Mouse (Mus musculus) forebrain, embryonic 14.5 days (tissue): Measurements from ENCODE around the gene Dnah8. TPM values are rescaled to one million over a fixed set of nuclear protein-coding genes. Genes with fewer than 3 reads are reported as not detected.
A peak's percentile ranks its signal among the peaks of the same experiment; 100 is the strongest.

Experiments used
- ATAC-seq: fragments of 200-750 bp; cut with Nextera tagmentation; 2 replicates; pipeline ENCODE4 v1.8.0; 2017; ENCODE audit warnings: mild to moderate bottlenecking, moderate library complexity
- DNase-seq: peaks from one replicate; pipeline ENCODE4 v3.0.0-alpha.2; 2015; ENCODE audit warnings: low spot score
- H3K27ac ChIP-seq: fragments of 300-500 bp; sonication (generic); 2 replicates; pipeline ENCODE4 v1.5.1; 2014; ENCODE audit warnings: low read depth, mild to moderate bottlenecking, control low read depth, low read length, moderate library complexity
- H3K27me3 ChIP-seq: fragments of 300-500 bp; sonication (generic); replicated peaks from 2 replicates; pipeline ENCODE4 v1.6.1; 2014; ENCODE audit warnings: low read length, control low read depth, mixed read lengths; ENCODE audit not compliant: control insufficient read depth, insufficient read depth
- H3K36me3 ChIP-seq: fragments of 300-500 bp; sonication (generic); 2 replicates; pipeline ENCODE4 v1.6.1; 2014; ENCODE audit warnings: low read length, control low read depth; ENCODE audit not compliant: control insufficient read depth, insufficient read depth
- H3K4me1 ChIP-seq: fragments of 300-500 bp; sonication (generic); 2 replicates; pipeline ENCODE4 v1.6.1; 2014; ENCODE audit warnings: antibody characterized with exemption, low read length, control low read depth; ENCODE audit not compliant: control insufficient read depth, insufficient read depth
- H3K4me2 ChIP-seq: fragments of 300-500 bp; sonication (generic); 2 replicates; pipeline ENCODE4 v1.6.1; 2014; ENCODE audit warnings: mild to moderate bottlenecking, control low read depth, low read length
- H3K4me3 ChIP-seq: fragments of 300-500 bp; sonication (generic); 2 replicates; pipeline ENCODE4 v1.5.1; 2014; ENCODE audit warnings: low read depth, low read length, control low read depth
- H3K9ac ChIP-seq: fragments of 300-500 bp; sonication (generic); 2 replicates; pipeline ENCODE4 v1.6.1; 2014; ENCODE audit warnings: mild to moderate bottlenecking, low read length, control low read depth, moderate library complexity
- H3K9me3 ChIP-seq: fragments of 300-500 bp; sonication (generic); replicated peaks from 2 replicates; pipeline ENCODE4 v1.6.1; 2016; ENCODE audit warnings: low read length, control low read depth, mixed read lengths; ENCODE audit not compliant: control insufficient read depth
- WGBS: fragments of 180-500 bp; shearing (Covaris S2); extraction: QIAGEN DNeasy Blood & Tissue Kit; methylation state at CpG from one replicate; pipeline ENCODE4 v1.1.7; 2014; 5-methylcytosine and 5-hydroxymethylcytosine counted together
- polyA plus RNA-seq: library from polyadenylated mRNA; unstranded; fragments of >200 nt; fragmentation: Nextera tagmentation; extraction: Ambion mirVana; gene quantifications from 2 replicates; pipeline ENCODE4 v1.2.1, GENCODE M21; 2014

The Dnah8 gene
- polyA plus RNA-seq, 1 experiment from 2014 or later = 1.9 TPM

DNA sequence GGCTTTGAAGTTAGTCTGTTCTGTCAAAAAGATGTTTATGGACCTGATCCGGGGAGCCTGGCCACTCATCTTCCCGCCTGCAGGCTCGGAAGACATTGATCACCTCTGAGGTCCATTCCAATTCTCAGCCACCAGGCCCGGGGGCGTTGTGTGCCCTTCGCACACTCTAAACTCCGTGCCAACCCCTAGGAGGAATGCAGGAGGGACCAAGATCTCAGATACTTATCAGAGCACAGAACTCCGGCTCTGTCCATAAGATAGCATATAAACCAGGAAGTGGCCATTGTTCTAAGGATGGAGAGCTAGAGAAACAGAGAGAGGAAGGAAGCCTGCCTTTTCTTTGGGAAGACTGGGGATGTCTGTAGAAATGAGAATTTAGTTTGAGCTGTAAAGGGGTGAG is 259.4 kb downstream of the Dnah8 start:
- H3K4me2 ChIP-seq = no peak overlapping the region
- no peak overlapping the region for H3K4me3 ChIP-seq
- no peak overlapping the region for H3K9ac ChIP-seq
- no peaks in the 10 kb centered on the region for H3K9me3 ChIP-seq
- WGBS = 91% methylated on average over 8 of the region's 8 CpGs
- DNase-seq (no peak), ATAC-seq (no peak)
- no peaks in the 10 kb centered on the region for H3K27me3 ChIP-seq
- H3K4me1 ChIP-seq = no peaks in the 10 kb centered on the region
- H3K36me3 ChIP-seq = no peaks in the 10 kb centered on the region
- no peak overlapping the region for H3K27ac ChIP-seq

DNA sequence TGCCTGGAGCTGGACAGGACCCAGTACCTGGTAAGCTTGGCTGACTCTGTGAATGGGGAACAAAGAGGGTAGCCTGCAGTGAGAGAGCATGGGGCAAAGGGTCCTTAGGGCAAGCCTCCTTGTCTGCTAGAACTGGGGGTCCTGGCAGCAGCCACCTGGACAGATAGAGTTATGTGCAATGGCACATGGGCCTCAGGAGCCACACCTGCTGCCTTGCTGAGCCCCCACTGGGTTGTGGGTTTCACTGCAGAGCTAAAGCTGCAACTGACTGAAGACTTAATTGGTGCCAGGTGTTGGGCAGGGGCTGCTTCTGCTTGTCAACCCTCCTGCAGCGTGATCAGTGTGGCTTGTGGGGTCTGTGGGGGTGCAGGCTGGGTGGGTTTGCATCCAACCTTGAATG is 267.9 kb downstream of the Dnah8 start:
- Histone ChIP-seq H3K4me1 (no peaks in the 10 kb centered on the region), H3K4me3 (no peak overlapping the region), H3K27ac (no peak overlapping the region; the same call in 1 of the 2 replicates), H3K27me3 (no peaks in the 10 kb centered on the region), H3K4me2 (no peak overlapping the region), H3K9me3 (no peaks in the 10 kb centered on the region), H3K9ac (no peak overlapping the region), H3K36me3 (no peaks in the 10 kb centered on the region)
- no peak for ATAC-seq
- DNase-seq = no peak
- WGBS = 39% methylated on average over 1 of the region's 1 CpGs

DNA sequence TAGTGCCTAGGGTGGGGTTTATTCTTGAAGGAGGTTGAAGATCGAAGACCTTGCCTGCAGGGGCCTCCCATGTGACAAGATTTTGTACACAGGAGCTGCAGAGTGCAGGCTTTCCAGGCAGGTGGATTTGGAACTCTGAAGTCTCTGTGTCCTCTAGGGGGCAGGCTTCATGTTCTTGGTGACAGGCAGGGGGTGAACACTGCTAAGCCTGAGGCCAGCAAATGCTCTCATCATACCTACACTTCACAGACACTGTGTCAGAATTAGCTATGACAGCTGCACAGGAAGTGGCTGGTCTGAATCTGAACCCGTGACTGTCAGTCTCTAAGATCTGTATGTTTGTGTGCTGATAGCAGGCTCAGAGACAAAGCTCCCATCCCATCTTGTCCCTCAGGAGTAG is 268.6 kb downstream of the Dnah8 start:
- Histone ChIP-seq H3K4me3 (no peak overlapping the region), H3K27ac (no peak overlapping the region), H3K36me3 (no peaks in the 10 kb centered on the region), H3K27me3 (no peaks in the 10 kb centered on the region), H3K9me3 (no peaks in the 10 kb centered on the region), H3K4me2 (no peak overlapping the region), H3K9ac (no peak overlapping the region), H3K4me1 (no peaks in the 10 kb centered on the region)
- DNase-seq = peak; percentile 39
- WGBS = 42% methylated on average over 2 of the region's 2 CpGs
- ATAC-seq = no peak

DNA sequence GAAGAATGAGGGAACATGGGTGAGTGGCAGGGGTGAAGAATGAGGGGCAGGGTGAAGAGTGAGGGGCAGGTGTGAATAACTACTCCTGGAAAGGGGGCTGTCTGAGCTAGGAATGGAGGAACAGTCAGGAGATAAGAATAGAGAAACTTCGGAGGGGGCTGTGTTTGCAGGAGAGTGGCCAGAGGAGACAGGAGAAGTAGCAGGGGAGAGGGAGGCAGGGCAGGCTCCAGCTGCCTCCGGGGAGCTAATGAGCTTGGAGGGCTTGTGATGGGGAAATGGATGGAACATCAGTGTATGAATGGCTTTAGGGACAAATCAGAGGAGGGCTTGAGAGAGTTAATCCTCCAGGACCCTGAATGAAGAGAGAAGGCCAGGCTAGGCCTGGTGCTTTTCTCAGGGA is 272.9 kb downstream of the Dnah8 start:
- no peak overlapping the region for H3K9ac ChIP-seq
- WGBS = 17% methylated on average over 2 of the region's 2 CpGs
- DNase-seq (no peak), ATAC-seq (no peak)
- H3K9me3 ChIP-seq = no peaks in the 10 kb centered on the region
- H3K27me3 ChIP-seq = peaks cover 12% of the 10 kb centered on the region
- no peak overlapping the region for H3K4me2 ChIP-seq
- no peak overlapping the region for H3K27ac ChIP-seq
- H3K4me3 ChIP-seq = no peak overlapping the region
- peaks cover 5% of the 10 kb centered on the region; the same call in 1 of the 2 replicates for H3K4me1 ChIP-seq
- H3K36me3 ChIP-seq = no peaks in the 10 kb centered on the region

DNA sequence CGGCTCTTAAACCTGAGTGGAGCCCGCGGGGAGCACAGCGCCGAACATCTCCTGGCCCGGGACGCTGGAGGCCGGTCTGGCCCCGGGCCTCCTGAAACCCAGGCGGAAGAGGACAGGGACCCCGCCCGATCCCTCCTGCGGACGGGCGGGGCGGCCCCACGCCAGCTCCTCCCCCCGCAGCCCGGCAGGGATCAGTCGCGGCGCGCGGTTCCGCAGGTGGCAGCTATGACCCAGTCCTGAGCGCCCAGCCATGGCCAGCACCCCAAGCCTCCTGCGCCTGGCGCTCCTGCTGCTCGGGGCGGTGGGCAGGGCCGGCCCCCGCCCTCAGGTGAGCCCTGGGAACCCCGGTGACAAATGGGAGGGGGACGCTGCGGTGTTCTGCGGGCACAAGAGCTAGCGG is 277.5 kb downstream of the Dnah8 start, which contains the start of gene Glp1r:
Gene Glp1r (plus strand): TSS at position 191 of the 400 bp plus-strand sequence.
- no peak for DNase-seq
- peak within 1 kb of the TSS; percentile 59 for H3K9ac ChIP-seq
- H3K27me3 ChIP-seq = peaks cover 12% of the 10 kb centered on the region
- H3K9me3 ChIP-seq = no peaks in the 10 kb centered on the region
- no peak for ATAC-seq
- 2% methylated on average over 30 of the region's 37 CpGs for WGBS
- no peaks in the 10 kb centered on the region for H3K36me3 ChIP-seq
- peaks cover 5% of the 10 kb centered on the region; the same call in 1 of the 2 replicates for H3K4me1 ChIP-seq
- peak within 1 kb of the TSS; percentile 96 for H3K4me2 ChIP-seq
- peak within 1 kb of the TSS; percentile 38 for H3K4me3 ChIP-seq
- H3K27ac ChIP-seq = no peak within 1 kb of the TSS

DNA sequence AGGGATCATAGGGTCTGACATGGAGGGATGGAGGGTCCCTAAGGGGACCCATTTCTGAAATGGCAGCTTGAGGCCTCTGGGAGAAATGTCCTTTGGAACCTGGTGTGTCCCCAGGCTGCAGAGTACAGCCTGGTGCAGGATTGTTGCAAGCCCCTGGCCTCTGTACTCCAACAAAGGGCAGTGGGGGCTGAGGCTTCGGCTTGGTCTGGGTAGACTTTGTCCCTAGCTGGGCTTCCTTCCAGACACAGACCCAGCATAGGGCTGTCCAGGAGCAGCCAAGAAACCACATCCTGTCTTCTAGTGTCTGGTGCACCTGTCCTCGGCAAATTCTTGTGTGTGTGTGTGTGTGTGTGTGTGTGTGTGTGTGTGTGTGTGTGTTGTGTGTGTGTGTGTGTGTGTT is 279.9 kb downstream of the Dnah8 start:
- 66% methylated on average over 2 of the region's 2 CpGs for WGBS
- ATAC-seq (no peak), DNase-seq (no peak)

DNA sequence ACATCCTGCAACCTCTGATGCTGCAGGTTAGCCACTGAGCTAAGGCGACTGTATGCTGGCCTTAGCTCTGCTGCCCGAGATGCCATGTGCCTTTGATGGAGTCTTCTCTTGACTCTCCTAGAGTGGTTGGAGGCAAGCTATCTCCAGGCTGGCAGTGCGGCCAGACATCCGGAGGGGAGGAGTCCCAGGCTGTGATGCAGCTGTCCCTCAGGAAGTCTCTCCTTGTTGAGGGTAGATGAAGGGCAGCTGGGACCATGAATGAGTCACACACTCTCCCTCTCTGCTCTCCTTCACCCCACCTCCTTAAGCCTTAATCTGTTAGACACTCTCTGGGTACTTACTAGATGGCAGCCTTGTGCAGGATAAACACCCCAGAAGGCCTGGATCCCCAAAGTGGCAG is 283.4 kb downstream of the Dnah8 start:
- DNase-seq (no peak), ATAC-seq (no peak)
- Histone ChIP-seq H3K4me2 (no peak overlapping the region), H3K36me3 (no peaks in the 10 kb centered on the region), H3K4me3 (no peak overlapping the region), H3K9ac (no peak overlapping the region), H3K9me3 (no peaks in the 10 kb centered on the region), H3K27me3 (no peaks in the 10 kb centered on the region), H3K27ac (no peak overlapping the region), H3K4me1 (no peaks in the 10 kb centered on the region; the same call in 1 of the 2 replicates)
- 81% methylated on average over 4 of the region's 4 CpGs for WGBS

More for the DNA sequence above, 279.9 kb downstream of the Dnah8 start:
- Histone ChIP-seq H3K4me1 (peaks cover 5% of the 10 kb centered on the region; the same call in 1 of the 2 replicates), H3K9me3 (no peaks in the 10 kb centered on the region), H3K4me3 (no peak overlapping the region), H3K27me3 (peaks cover 12% of the 10 kb centered on the region), H3K9ac (no peak overlapping the region), H3K4me2 (no peak overlapping the region), H3K27ac (no peak overlapping the region), H3K36me3 (no peaks in the 10 kb centered on the region)

DNA sequence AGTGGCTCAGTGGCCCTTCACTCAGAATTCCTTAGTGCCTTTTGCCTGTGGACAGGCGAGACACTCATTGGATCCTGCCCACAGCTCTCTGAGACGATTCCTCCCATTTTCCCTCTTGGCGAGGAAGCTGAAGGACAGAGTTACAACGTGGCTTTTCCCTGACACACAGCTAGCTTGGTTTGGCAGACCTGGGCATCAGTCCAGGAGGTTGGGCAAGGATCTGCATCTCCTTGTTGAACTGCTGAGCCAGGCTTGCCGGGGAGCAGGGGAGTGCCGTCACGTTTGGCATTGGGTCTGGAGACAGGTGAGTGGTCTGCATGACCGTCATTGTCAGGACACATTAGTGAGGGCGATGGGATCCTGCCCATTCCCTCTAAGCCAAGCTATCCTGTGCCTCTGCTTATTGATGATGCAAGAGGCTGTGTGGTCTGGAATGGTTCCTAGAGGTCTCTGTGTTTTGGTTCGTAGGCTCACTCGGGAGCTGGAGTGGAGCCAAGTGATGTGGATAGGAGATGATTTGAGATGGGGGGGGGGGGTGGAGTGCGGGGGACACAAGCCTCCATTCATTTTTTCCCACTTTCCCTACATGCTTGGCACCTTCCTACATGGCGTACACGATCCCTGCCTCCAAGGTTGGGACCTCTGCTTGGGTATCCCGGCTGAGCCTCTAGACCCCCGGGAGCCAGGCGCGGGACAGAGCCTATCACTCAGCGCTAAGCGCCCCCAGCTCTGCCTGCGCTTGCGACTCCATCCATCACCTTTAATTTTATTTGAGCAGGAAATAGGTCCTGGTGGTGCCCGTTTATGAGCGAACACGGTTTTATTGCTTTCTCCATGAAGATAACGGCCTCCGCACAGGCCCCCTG is 286.9 kb downstream of the Dnah8 start:
- H3K4me2 ChIP-seq = no peak overlapping the region
- 71% methylated on average over 27 of the region's 27 CpGs for WGBS
- no peaks in the 10 kb centered on the region; the same call in none of the 2 replicates for H3K4me1 ChIP-seq
- ATAC-seq = no peak
- no peaks in the 10 kb centered on the region for H3K36me3 ChIP-seq
- H3K9me3 ChIP-seq = no peaks in the 10 kb centered on the region
- H3K4me3 ChIP-seq = no peak overlapping the region
- no peak overlapping the region for H3K9ac ChIP-seq
- H3K27me3 ChIP-seq = no peaks in the 10 kb centered on the region
- peak; percentile 31 for DNase-seq
- no peak overlapping the region for H3K27ac ChIP-seq

DNA sequence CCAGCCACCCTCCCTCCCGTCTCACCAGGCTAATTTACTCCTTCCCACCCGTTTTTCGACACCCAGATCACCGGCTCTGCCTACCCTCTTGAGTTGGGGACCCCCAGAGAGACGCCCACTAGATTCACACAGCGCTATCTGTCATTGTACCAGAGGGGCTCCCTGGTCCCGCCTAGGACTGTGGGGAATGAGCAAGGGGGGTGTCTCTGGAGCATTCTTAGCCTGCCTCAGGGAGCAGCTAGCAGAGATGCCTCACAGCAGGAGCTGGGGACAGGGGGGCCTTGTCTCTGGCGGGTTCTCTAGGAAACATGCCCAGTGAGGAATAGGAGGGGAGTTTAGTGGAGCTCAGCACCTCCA is 287.6 kb downstream of the Dnah8 start:
- DNase-seq (no peak), ATAC-seq (no peak)
- Histone ChIP-seq H3K4me1 (no peaks in the 10 kb centered on the region; the same call in none of the 2 replicates), H3K9ac (no peak overlapping the region), H3K27me3 (no peaks in the 10 kb centered on the region), H3K9me3 (no peaks in the 10 kb centered on the region), H3K36me3 (no peaks in the 10 kb centered on the region), H3K27ac (no peak overlapping the region), H3K4me3 (no peak overlapping the region), H3K4me2 (no peak overlapping the region)
- 44% methylated on average over 8 of the region's 8 CpGs for WGBS
